Mouse (Mus musculus): Measurements from ENCODE around the gene Hamp.
"Not testable (repeated sequence)": the region's sequence is repeated elsewhere in the genome, so short reads cannot be mapped to it uniquely, and the experiment has no call there.

Gene Hamp

GRCm38 (mm10) chr7:30922490-30922889 is 21.3 kb downstream of the Hamp start:
- in situ Hi-C loops (cut with MboI; ENCODE audit: low pct_unique_long_range_greater_than_20kb in 1 of 2, low sequenced_read_pairs in 2 of 2, unreplicated experiment in 1 of 2) = not testable (repeated sequence)

- in situ Hi-C loops (cut with MboI; ENCODE audit: low pct_unique_long_range_greater_than_20kb in 1 of 2, low sequenced_read_pairs in 2 of 2, unreplicated experiment in 1 of 2) = no loop called here
Measured at GRCm38 (mm10) chr7:30920217-30920616, 23.6 kb downstream of the Hamp start.

- in situ Hi-C loops (cut with MboI; ENCODE audit: low pct_unique_long_range_greater_than_20kb in 1 of 2, low sequenced_read_pairs in 2 of 2, unreplicated experiment in 1 of 2) = no loop called here
Measured at GRCm38 (mm10) chr7:30917219-30917618, 26.6 kb downstream of the Hamp start.

- in situ Hi-C loops (cut with MboI; ENCODE audit: low pct_unique_long_range_greater_than_20kb in 1 of 2, low sequenced_read_pairs in 2 of 2, unreplicated experiment in 1 of 2) = no loop called here
Measured at GRCm38 (mm10) chr7:30916713-30917112, 27.1 kb downstream of the Hamp start.

GRCm38 (mm10) chr7:30914732-30915131 is 29.1 kb downstream of the Hamp start, which contains the start of gene Mag:
Gene Mag (minus strand): TSS chr7:30914873.
- in situ Hi-C loops (cut with MboI; ENCODE audit: low pct_unique_long_range_greater_than_20kb in 1 of 2, low sequenced_read_pairs in 2 of 2, unreplicated experiment in 1 of 2) = no loop called here

- in situ Hi-C loops (cut with MboI; ENCODE audit: low pct_unique_long_range_greater_than_20kb in 1 of 2, low sequenced_read_pairs in 2 of 2, unreplicated experiment in 1 of 2) = no loop called here
Measured at GRCm38 (mm10) chr7:30909773-30910172, 34.1 kb downstream of the Hamp start.

GRCm38 (mm10) chr7:30908992-30909431 is 34.8 kb downstream of the Hamp start:
- in situ Hi-C loops (cut with MboI; ENCODE audit: low pct_unique_long_range_greater_than_20kb in 1 of 2, low sequenced_read_pairs in 2 of 2, unreplicated experiment in 1 of 2) = no loop called here

GRCm38 (mm10) chr7:30908277-30908991 is 35.4 kb downstream of the Hamp start:
- in situ Hi-C loops (cut with MboI; ENCODE audit: low pct_unique_long_range_greater_than_20kb in 1 of 2, low sequenced_read_pairs in 2 of 2, unreplicated experiment in 1 of 2) = no loop called here

GRCm38 (mm10) chr7:30904042-30904441 is 39.8 kb downstream of the Hamp start:
- in situ Hi-C loops (cut with MboI; ENCODE audit: low pct_unique_long_range_greater_than_20kb in 1 of 2, low sequenced_read_pairs in 2 of 2, unreplicated experiment in 1 of 2) = no loop called here

GRCm38 (mm10) chr7:30895217-30895616 is 48.6 kb downstream of the Hamp start:
- in situ Hi-C loops (cut with MboI; ENCODE audit: low pct_unique_long_range_greater_than_20kb in 1 of 2, low sequenced_read_pairs in 2 of 2, unreplicated experiment in 1 of 2) = no loop called here

- in situ Hi-C loops (cut with MboI; ENCODE audit: low pct_unique_long_range_greater_than_20kb in 1 of 2, low sequenced_read_pairs in 2 of 2, unreplicated experiment in 1 of 2) = no loop called here
Measured at GRCm38 (mm10) chr7:30892515-30892914, 51.3 kb downstream of the Hamp start.
